ENCODE assay signal across 8 mouse cellular contexts in the genomic region with DNA sequence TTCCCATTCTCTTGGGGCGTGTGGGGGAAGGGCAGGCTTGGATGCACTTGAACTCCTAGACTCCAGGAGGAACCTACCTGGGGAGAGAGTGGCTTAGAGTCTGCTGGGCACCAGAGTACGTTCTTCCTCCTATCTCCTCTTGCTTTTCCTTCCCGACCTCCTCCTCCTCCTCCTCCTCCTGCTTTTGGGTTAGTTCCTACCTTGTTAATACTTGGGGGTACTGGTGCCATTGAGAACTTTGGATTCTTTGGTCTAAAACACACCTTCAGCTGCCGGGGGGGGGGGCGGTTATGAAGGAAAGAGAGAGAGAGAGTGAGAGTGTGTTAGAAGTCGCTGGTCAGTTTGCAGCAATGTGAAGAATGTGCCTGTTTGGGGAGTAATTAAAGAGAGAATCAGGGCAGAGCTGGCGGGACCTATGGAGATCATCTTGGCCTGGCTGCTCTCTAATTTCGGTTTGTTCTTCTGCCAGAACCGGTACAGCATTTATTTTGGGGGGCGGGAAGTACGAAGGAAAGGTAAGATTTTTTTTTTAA.
DNase-seq lines count a peak whose midpoint lies in the region; ATAC-seq lines count a peak whose summit lies in the region.

No protein-coding gene starts in this region.

- DNase-seq in heart, adult 8-10 months (ENCODE audit: low spot score): no peak
- DNase-seq in Muller cell, postnatal 12 days (ENCODE audit: inconsistent ontology term): peak; percentile 85
- no peak for DNase-seq in hindbrain, embryonic 14.5 days (ENCODE audit: low spot score)
- DNase-seq in left cerebral cortex, postnatal 14 days (ENCODE audit: low spot score in 2 of 2): no peak
- no peak for DNase-seq in left cerebral cortex, postnatal 4 days

- intact Hi-C loops in left cerebral cortex, postnatal 14 days (cut with DNase I): loop anchor here (5.0 kb wide), 1 partner anchor 197 kb away; no protein-coding TSS in a partner anchor
- intact Hi-C loops in left cerebral cortex, postnatal 4 days (cut with DNase I): no loop called here

- WGBS in heart, embryonic 15.5 days: 18% methylated on average over 11 of the region's 11 CpGs
- 12% methylated on average over 10 of the region's 11 CpGs for WGBS in hindbrain, embryonic 14.5 days

- H3K9ac ChIP-seq in heart, embryonic 15.5 days: peak overlapping the region; percentile 88
- H3K9ac ChIP-seq in hindbrain, embryonic 14.5 days: peak overlapping the region; percentile 98

- H3K4me3 ChIP-seq in heart, embryonic 15.5 days: peak overlapping the region; percentile 91
- peak overlapping the region; percentile 75 for H3K4me3 ChIP-seq in hindbrain, embryonic 14.5 days (replicated peaks; ENCODE audit: low read length)

- no peaks in the 10 kb centered on the region for H3K9me3 ChIP-seq in heart, embryonic 15.5 days (replicated peaks)
- H3K9me3 ChIP-seq in hindbrain, embryonic 14.5 days (ENCODE audit: control insufficient read depth, low read length): no peaks in the 10 kb centered on the region

- peak overlapping the region; percentile 97 for H3K4me2 ChIP-seq in heart, embryonic 15.5 days
- H3K4me2 ChIP-seq in hindbrain, embryonic 14.5 days (replicated peaks): peak overlapping the region; percentile 92

- peak overlapping the region; percentile 91 for H3K27ac ChIP-seq in heart, embryonic 15.5 days
- H3K27ac ChIP-seq in hindbrain, embryonic 14.5 days: peak overlapping the region; percentile 100

- H3K4me1 ChIP-seq in heart, embryonic 15.5 days (replicated peaks): peaks cover 84% of the 10 kb centered on the region
- peaks cover 66% of the 10 kb centered on the region for H3K4me1 ChIP-seq in hindbrain, embryonic 14.5 days (replicated peaks; ENCODE audit: control insufficient read depth, insufficient read depth, low read length)

- no peaks in the 10 kb centered on the region for H3K27me3 ChIP-seq in heart, embryonic 15.5 days
- peaks cover 48% of the 10 kb centered on the region for H3K27me3 ChIP-seq in hindbrain, embryonic 14.5 days (ENCODE audit: control insufficient read depth, insufficient read depth, low read length)

- no peak for ATAC-seq in heart, embryonic 15.5 days (replicated peaks; ENCODE audit: insufficient number of reproducible peaks, insufficient read depth, low FRiP score, low read depth)
- ATAC-seq in hindbrain, embryonic 14.5 days (ENCODE audit: low FRiP score): no peak
- ATAC-seq in megakaryocyte progenitor cell, adult 5-6 weeks (replicated peaks; ENCODE audit: poor library complexity): peak; percentile 28; the same call in 1 of the 2 replicates
- ATAC-seq in erythroid progenitor cell, adult 5-6 weeks (replicated peaks; ENCODE audit: low FRiP score, poor library complexity, severe bottlenecking): no peak

- H3K36me3 ChIP-seq in heart, embryonic 15.5 days: no peaks in the 10 kb centered on the region
- H3K36me3 ChIP-seq in hindbrain, embryonic 14.5 days (replicated peaks; ENCODE audit: control insufficient read depth, insufficient read depth): no peaks in the 10 kb centered on the region
